Mouse (Mus musculus) liver, adult 2 months (tissue): ENCODE results near the gene Zfp384.

Source experiments
- CTCF ChIP-seq: fragments of 200-500 bp; IDR thresholded peaks from 2 replicates; pipeline ENCODE4 v1.5.1; 2011; ENCODE audit warnings: low read depth, low read length, control low read depth
- POLR2A ChIP-seq: fragments of 200-500 bp; IDR thresholded peaks from 2 replicates; pipeline ENCODE4 v1.6.1; 2011; ENCODE audit warnings: low read length, control low read depth; ENCODE audit not compliant: insufficient read depth; ENCODE audit errors: extremely low read depth

DNA sequence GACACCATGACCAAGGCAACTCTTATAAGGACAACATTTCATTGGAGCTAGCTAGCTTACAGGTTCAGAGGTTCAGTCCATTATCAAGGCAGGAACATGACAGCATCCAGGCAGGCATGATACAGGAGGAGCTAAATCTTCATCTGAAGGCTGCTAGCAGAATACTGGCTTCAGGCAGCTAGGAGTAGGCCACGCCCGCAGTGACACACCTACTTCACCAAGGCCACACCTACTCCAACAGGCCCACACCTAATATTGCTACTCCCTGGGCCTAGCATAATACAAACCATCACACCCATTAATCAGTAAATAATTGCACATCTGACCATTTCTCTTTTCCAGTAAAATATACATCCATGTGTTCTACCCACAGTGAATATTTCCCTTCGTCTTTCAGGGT is 8.7 kb downstream of the Zfp384 start:
- TF ChIP-seq CTCF (no peak), POLR2A (no peak)
